In the genomic region with DNA sequence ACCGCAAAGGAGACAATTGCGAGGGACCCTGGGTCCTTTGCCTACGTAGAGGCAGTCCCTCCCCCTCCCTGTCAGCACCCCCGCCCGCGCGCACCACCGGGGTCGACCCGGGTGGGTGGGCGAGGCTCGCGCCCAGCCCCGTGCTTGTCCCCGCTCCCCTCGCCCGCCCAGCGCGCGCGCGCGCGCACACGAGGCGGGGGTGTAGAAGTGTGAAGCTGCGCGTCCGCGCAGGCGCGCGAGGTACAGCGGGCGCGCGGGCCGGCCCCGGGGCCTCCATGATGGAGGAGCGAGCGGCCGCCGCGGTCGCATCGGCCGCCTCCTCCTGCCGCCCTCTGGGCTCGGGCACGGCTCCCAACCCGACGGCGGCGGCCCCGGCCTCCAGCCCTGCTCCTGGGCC, we compare ENCODE assay signal across 8 mouse cellular contexts. TPM values are rescaled to one million over a fixed set of nuclear protein-coding genes. Genes with fewer than 3 reads are reported as not detected.
DNase-seq lines count a peak whose midpoint lies in the region; ATAC-seq lines count a peak whose summit lies in the region.

No protein-coding gene starts in this region.

- peaks cover 4% of the 10 kb centered on the region; the same call in 1 of the 2 replicates for H3K36me3 ChIP-seq in hindbrain, embryonic 13.5 days
- H3K36me3 ChIP-seq in macrophage (ENCODE audit: inconsistent target): 0 out of 2 replicates have a peak, but pooled peaks cover 5% of the 10 kb centered on the region

- peaks cover 87% of the 10 kb centered on the region for H3K4me1 ChIP-seq in hindbrain, embryonic 13.5 days (replicated peaks)

- under 1% methylated on average over 44 of the region's 55 CpGs for WGBS in hindbrain, embryonic 13.5 days
- whole genome bisulfite sequencing in macrophage (ENCODE audit: missing documents): under 1% methylated on average over 53 of the region's 55 CpGs

- ATAC-seq in activated CD4-positive, CD25-positive, alpha-beta regulatory T cell, adult 4 months: peak; percentile 57
- peak; percentile 75 for ATAC-seq in hindbrain, embryonic 13.5 days (ENCODE audit: low FRiP score)
- no peak for ATAC-seq in megakaryocyte-erythroid progenitor cell, adult 5-6 weeks (replicated peaks; ENCODE audit: low FRiP score, low TSS enrichment, poor library complexity, severe bottlenecking)

- peaks cover 13% of the 10 kb centered on the region for H3K27me3 ChIP-seq in hindbrain, embryonic 13.5 days

- H3K79me2 ChIP-seq in macrophage (ENCODE audit: inconsistent target): peaks cover 42% of the 10 kb centered on the region

- DNase-seq in cerebellum, postnatal 10 days: peak; percentile 89 to 93
- DNase-seq in frontal cortex, postnatal 14 days (ENCODE audit: low spot score in 2 of 2): peak; percentile 54 to 68
- DNase-seq in left cerebral cortex, adult 18-20 months (ENCODE audit: low spot score in 2 of 2): peak; percentile 68 to 85
- DNase-seq in right cerebral cortex, postnatal 10 days (ENCODE audit: low spot score in 2 of 2): peak; percentile 89 to 92

- H3K4me3 ChIP-seq in hindbrain, embryonic 13.5 days: peak overlapping the region; percentile 95
- H3K4me3 ChIP-seq in macrophage (ENCODE audit: inconsistent target): peak overlapping the region; percentile 21; the same call in 1 of the 2 replicates

- peak overlapping the region; percentile 100 for H3K27ac ChIP-seq in hindbrain, embryonic 13.5 days
- H3K27ac ChIP-seq in macrophage: no peak overlapping the region

- H3K9me3 ChIP-seq in hindbrain, embryonic 13.5 days: no peaks in the 10 kb centered on the region

- peak overlapping the region; percentile 95 for H3K4me2 ChIP-seq in hindbrain, embryonic 13.5 days

- peak overlapping the region; percentile 100 for H3K9ac ChIP-seq in hindbrain, embryonic 13.5 days

RNA-seq across cellular contexts. Expression of gene Strn4, which starts 0.4 kb away (rescaled TPM):
- polyA plus RNA-seq in activated CD4-positive, CD25-positive, alpha-beta regulatory T cell, adult 4 months (2017; shearing (Covaris generic)): 10 to 100 TPM; 23.0 to 23.1 TPM
- 159 and 172 TPM in 2 replicates for polyA plus RNA-seq in hindbrain, embryonic 13.5 days (2015; fragmentation: Nextera tagmentation; extraction: Ambion mirVana)
- 100 to 1,000 TPM; 258 to 281 TPM for total RNA-seq in left cerebral cortex, adult 18-20 months (2021)
- 100 to 1,000 TPM in 24 of 26 experiments, 10 to 100 TPM in 2; 81.7 to 358 (median 193) TPM for total RNA-seq in macrophage (2018; cell fraction: chromatin; rRNA removed)
- 10 to 100 TPM; 30.5 to 51.8 (median 41.1) TPM for total RNA-seq in macrophage (2018; cell fraction: cytosol; rRNA removed)
- total RNA-seq in macrophage (2018; cell fraction: nucleus; rRNA removed): 100 to 1,000 TPM in 11 of 26 experiments, 10 to 100 TPM in 15; 51.2 to 188 (median 95.8) TPM
- 26.7 to 43.9 TPM (median 39.6 TPM) in 3 replicates for polyA plus RNA-seq in macrophage (2018)
- total RNA-seq in megakaryocyte-erythroid progenitor cell, adult 5-6 weeks (2014; fragmentation: Nextera tagmentation): 62.0 and 66.6 TPM in 2 replicates
- total RNA-seq in megakaryocyte-erythroid progenitor cell, adult 5-6 weeks (2017): 63.9 and 71.1 TPM in 2 replicates

RNA-seq across cellular contexts. Expression of gene Fkrp, which starts 0.5 kb away (rescaled TPM):
- 1 to 10 TPM; 6.5 to 7.5 TPM for polyA plus RNA-seq in activated CD4-positive, CD25-positive, alpha-beta regulatory T cell, adult 4 months (2017; shearing (Covaris generic))
- polyA plus RNA-seq in hindbrain, embryonic 13.5 days (2015; fragmentation: Nextera tagmentation; extraction: Ambion mirVana): 43.6 and 45.3 TPM in 2 replicates
- total RNA-seq in left cerebral cortex, adult 18-20 months (2021): 10 to 100 TPM; 51.3 to 56.2 TPM
- total RNA-seq in macrophage (2018; cell fraction: chromatin; rRNA removed): 10 to 100 TPM in 24 of 26 experiments, 1 to 10 TPM in 2; 6.6 to 22.3 (median 15.6) TPM
- total RNA-seq in macrophage (2018; cell fraction: cytosol; rRNA removed): 10 to 100 TPM; 13.5 to 30.2 (median 19.0) TPM
- total RNA-seq in macrophage (2018; cell fraction: nucleus; rRNA removed): 10 to 100 TPM; 18.6 to 38.5 (median 25.3) TPM
- polyA plus RNA-seq in macrophage (2018): 17.4 to 25.4 TPM (median 20.5 TPM) in 3 replicates
- total RNA-seq in megakaryocyte-erythroid progenitor cell, adult 5-6 weeks (2014; fragmentation: Nextera tagmentation): 14.4 and 21.5 TPM in 2 replicates
- total RNA-seq in megakaryocyte-erythroid progenitor cell, adult 5-6 weeks (2017): 8.9 and 15.8 TPM in 2 replicates

RNA-seq across cellular contexts. Expression of gene Prkd2, which starts 26.6 kb away (rescaled TPM):
- 10 to 100 TPM; 45.7 to 47.6 TPM for polyA plus RNA-seq in activated CD4-positive, CD25-positive, alpha-beta regulatory T cell, adult 4 months (2017; shearing (Covaris generic))
- 6.6 and 7.3 TPM in 2 replicates for polyA plus RNA-seq in hindbrain, embryonic 13.5 days (2015; fragmentation: Nextera tagmentation; extraction: Ambion mirVana)
- 1 to 10 TPM; 5.6 to 7.8 TPM for total RNA-seq in left cerebral cortex, adult 18-20 months (2021)
- total RNA-seq in macrophage (2018; cell fraction: chromatin; rRNA removed): 10 to 100 TPM in 18 of 26 experiments, 1 to 10 TPM in 8; 3.4 to 27.0 (median 12.2) TPM
- 1 to 10 TPM; 2.7 to 8.6 (median 5.6) TPM for total RNA-seq in macrophage (2018; cell fraction: cytosol; rRNA removed)
- 10 to 100 TPM in 10 of 26 experiments, 1 to 10 TPM in 16; 3.1 to 15.4 (median 7.7) TPM for total RNA-seq in macrophage (2018; cell fraction: nucleus; rRNA removed)
- 3.7 to 6.1 TPM (median 4.8 TPM) in 3 replicates for polyA plus RNA-seq in macrophage (2018)
- 14.2 and 19.8 TPM in 2 replicates for total RNA-seq in megakaryocyte-erythroid progenitor cell, adult 5-6 weeks (2014; fragmentation: Nextera tagmentation)
- total RNA-seq in megakaryocyte-erythroid progenitor cell, adult 5-6 weeks (2017): 5.2 and 14.9 TPM in 2 replicates

RNA-seq across cellular contexts. Expression of gene Slc1a5, which starts 34.9 kb away (rescaled TPM):
- 100 to 1,000 TPM; 143 to 179 TPM for polyA plus RNA-seq in activated CD4-positive, CD25-positive, alpha-beta regulatory T cell, adult 4 months (2017; shearing (Covaris generic))
- 8.6 and 8.7 TPM in 2 replicates for polyA plus RNA-seq in hindbrain, embryonic 13.5 days (2015; fragmentation: Nextera tagmentation; extraction: Ambion mirVana)
- 1 to 10 TPM; 2.9 to 4.2 TPM for total RNA-seq in left cerebral cortex, adult 18-20 months (2021)
- total RNA-seq in macrophage (2018; cell fraction: chromatin; rRNA removed): 10 to 100 TPM; 10.7 to 39.0 (median 19.8) TPM
- 10 to 100 TPM in 4 of 26 experiments, 1 to 10 TPM in 22; 3.3 to 11.9 (median 7.5) TPM for total RNA-seq in macrophage (2018; cell fraction: cytosol; rRNA removed)
- 10 to 100 TPM; 11.1 to 88.3 (median 26.6) TPM for total RNA-seq in macrophage (2018; cell fraction: nucleus; rRNA removed)
- 4.0 to 23.3 TPM (median 15.1 TPM) in 3 replicates for polyA plus RNA-seq in macrophage (2018)
- 102 and 107 TPM in 2 replicates for total RNA-seq in megakaryocyte-erythroid progenitor cell, adult 5-6 weeks (2014; fragmentation: Nextera tagmentation)
- 31.8 and 36.1 TPM in 2 replicates for total RNA-seq in megakaryocyte-erythroid progenitor cell, adult 5-6 weeks (2017)

RNA-seq across cellular contexts. Expression of gene Dact3, which starts 59.0 kb away (rescaled TPM):
- polyA plus RNA-seq in activated CD4-positive, CD25-positive, alpha-beta regulatory T cell, adult 4 months (2017; shearing (Covaris generic)): not detected
- 2.8 and 2.9 TPM in 2 replicates for polyA plus RNA-seq in hindbrain, embryonic 13.5 days (2015; fragmentation: Nextera tagmentation; extraction: Ambion mirVana)
- 100 to 1,000 TPM; 186 to 201 TPM for total RNA-seq in left cerebral cortex, adult 18-20 months (2021)
- 1 to 10 TPM in 2 of 26 experiments, under 1 TPM in 2, not detected in 22; 0.22 to 3.4 (median 0.92) TPM for total RNA-seq in macrophage (2018; cell fraction: chromatin; rRNA removed)
- under 1 TPM; 0.03 to 0.60 (median 0.14) TPM for total RNA-seq in macrophage (2018; cell fraction: cytosol; rRNA removed)
- under 1 TPM in 16 of 26 experiments, not detected in 10; 0.12 to 0.49 (median 0.28) TPM for total RNA-seq in macrophage (2018; cell fraction: nucleus; rRNA removed)
- 0.15 to 0.32 TPM (median 0.31 TPM) in 3 replicates for polyA plus RNA-seq in macrophage (2018)
- 0.27 TPM in 1 of 2 replicates, not detected in the other for total RNA-seq in megakaryocyte-erythroid progenitor cell, adult 5-6 weeks (2014; fragmentation: Nextera tagmentation)
- 0.75 TPM in 1 of 2 replicates, not detected in the other for total RNA-seq in megakaryocyte-erythroid progenitor cell, adult 5-6 weeks (2017)
